Mouse (Mus musculus): ENCODE data around the gene Ndrg3. TPM values are rescaled to one million over a fixed set of nuclear protein-coding genes. Genes with fewer than 3 reads are reported as not detected.

Gene Ndrg3
- polyA plus RNA-seq, 2 experiments = 29.2 to 31.7 TPM

DNA sequence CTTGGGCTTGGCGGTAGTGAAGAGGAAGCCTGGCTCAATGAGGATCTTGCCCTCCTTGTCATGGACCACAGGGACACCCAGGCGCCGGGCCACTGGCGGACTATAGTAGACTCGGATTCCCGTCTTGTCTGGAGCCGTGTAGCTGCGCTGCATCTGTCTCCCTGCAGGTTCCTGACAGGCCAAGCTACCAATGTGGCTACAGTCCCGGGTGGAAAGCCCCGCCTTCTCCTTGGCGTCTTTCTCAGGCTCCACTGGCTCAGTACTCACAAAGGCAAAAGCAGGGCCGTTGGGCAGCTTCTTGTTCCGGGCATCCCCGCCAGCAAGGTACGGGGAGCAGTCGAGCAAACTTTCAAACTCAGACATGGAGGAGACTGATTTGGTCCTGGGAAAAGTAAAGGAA, 29.3 kb upstream of the Ndrg3 start:
- H3K9me3 ChIP-seq (ENCODE audit: control insufficient read depth, low read length) = peaks cover 6% of the 10 kb centered on the region; the same call in 1 of the 2 replicates
- ATAC-seq (ENCODE audit: insufficient read depth) (no peak), DNase-seq (ENCODE audit: low read depth in 3 of 3, low spot score in 3 of 3) (no peak)
- peaks cover 53% of the 10 kb centered on the region for H3K36me3 ChIP-seq (replicated peaks; ENCODE audit: control insufficient read depth, insufficient read depth, low read depth)
- H3K4me2 ChIP-seq (ENCODE audit: low read depth) = no peak overlapping the region
- H3K4me3 ChIP-seq (ENCODE audit: insufficient read depth in 1 of 2, low read depth in 2 of 2, low read length in 2 of 2) = no peak overlapping the region
- no peak overlapping the region for H3K27ac ChIP-seq
- WGBS (ENCODE audit: insufficient replicate concordance) = 85% methylated on average over 16 of the region's 16 CpGs
- H3K27me3 ChIP-seq (ENCODE audit: control insufficient read depth, insufficient read depth, low read length) = no peaks in the 10 kb centered on the region
- H3K9ac ChIP-seq (replicated peaks) = no peak overlapping the region
- peaks cover 0 to under 1% of the 10 kb centered on the region in 2 experiments; a peak in 1 of 4 replicates for H3K4me1 ChIP-seq (replicated peaks; ENCODE audit: control insufficient read depth in 2 of 2, insufficient read depth in 2 of 2, low read length in 1 of 2)
- TF ChIP-seq EP300 (IDR thresholded peaks at IDR 0.05; ENCODE audit: low read depth) = no peak
- TF ChIP-seq CTCF (IDR thresholded peaks at IDR 0.05; ENCODE audit: low read depth) = no peak

DNA sequence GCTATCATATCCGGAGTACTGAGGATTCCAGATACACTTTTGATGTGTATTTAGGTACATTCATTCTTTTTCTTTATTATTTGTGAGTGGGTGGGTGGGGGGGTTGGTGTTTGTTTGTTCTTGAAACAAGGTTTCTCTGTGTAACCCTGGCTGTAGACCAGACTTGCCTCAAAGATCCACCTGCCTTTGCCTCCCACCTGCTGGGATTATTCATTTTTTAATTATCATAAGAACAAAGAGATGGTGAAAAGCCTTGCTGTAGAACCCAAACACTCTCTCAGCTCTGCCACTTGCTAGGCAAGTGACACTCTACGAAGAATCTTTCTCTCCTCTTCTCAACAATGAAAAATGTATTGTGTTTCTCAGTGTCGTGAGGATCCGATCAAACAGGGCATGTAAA, 27.4 kb upstream of the Ndrg3 start:
- Histone ChIP-seq H3K36me3 (replicated peaks; ENCODE audit: control insufficient read depth, insufficient read depth, low read depth) (peaks cover 41% of the 10 kb centered on the region), H3K27me3 (ENCODE audit: control insufficient read depth, insufficient read depth, low read length) (no peaks in the 10 kb centered on the region), H3K9ac (replicated peaks) (no peak overlapping the region), H3K27ac (no peak overlapping the region), H3K4me3 (ENCODE audit: insufficient read depth in 1 of 2, low read depth in 2 of 2, low read length in 2 of 2) (no peak overlapping the region), H3K4me2 (ENCODE audit: low read depth) (no peak overlapping the region), H3K9me3 (ENCODE audit: control insufficient read depth, low read length) (no peaks in the 10 kb centered on the region), H3K4me1 (replicated peaks; ENCODE audit: control insufficient read depth in 2 of 2, insufficient read depth in 2 of 2, low read length in 1 of 2) (peaks cover 2 to 3% of the 10 kb centered on the region in 2 experiments; a peak in 2 of 4 replicates)
- 84% methylated on average over 4 of the region's 4 CpGs for WGBS (ENCODE audit: insufficient replicate concordance)
- no peak for DNase-seq (ENCODE audit: low read depth in 3 of 3, low spot score in 3 of 3)
- TF ChIP-seq EP300 (IDR thresholded peaks at IDR 0.05; ENCODE audit: low read depth) (no peak), CTCF (IDR thresholded peaks at IDR 0.05; ENCODE audit: low read depth) (no peak)
- no peak for ATAC-seq (ENCODE audit: insufficient read depth)

DNA sequence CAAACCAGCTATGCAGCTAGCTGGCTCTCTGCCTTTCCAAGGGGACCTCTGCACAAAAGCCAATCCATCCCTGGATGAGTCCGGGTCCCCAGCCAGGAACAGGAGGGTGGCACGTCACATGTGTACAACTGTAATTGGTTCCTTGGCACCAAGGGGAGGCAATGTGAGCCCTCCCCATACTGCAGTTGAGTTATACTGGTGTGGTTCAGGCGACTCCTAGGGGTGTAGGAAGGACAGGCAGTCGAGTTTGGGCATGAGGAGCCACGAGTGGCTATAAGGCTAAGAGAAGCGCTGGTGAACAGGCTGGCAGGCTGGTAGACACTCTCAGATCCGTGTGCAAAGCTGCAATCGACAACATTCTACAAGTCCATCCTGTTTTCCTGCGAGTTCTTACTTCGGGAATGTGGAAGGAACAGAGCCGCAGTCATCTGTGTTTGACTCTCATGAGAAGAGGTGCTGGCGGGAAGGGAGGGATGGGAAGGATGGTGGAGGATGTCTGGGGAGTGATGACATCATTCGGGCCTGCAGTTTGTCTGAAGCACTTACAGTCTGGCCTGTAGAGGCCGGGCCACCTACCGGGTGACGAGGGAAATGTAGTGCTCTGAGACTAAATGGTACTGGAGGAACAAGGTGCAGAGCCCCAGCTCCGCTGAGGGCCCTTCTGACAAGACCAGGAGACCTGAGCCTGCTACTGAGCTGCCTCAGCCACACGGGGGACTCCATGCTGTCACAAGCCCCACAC, 24.8 kb upstream of the Ndrg3 start:
- TF ChIP-seq EP300 (IDR thresholded peaks at IDR 0.05; ENCODE audit: low read depth) = no peak
- TF ChIP-seq CTCF (IDR thresholded peaks at IDR 0.05; ENCODE audit: low read depth) = peak; percentile 43
- H3K27me3 ChIP-seq (ENCODE audit: control insufficient read depth, insufficient read depth, low read length) = no peaks in the 10 kb centered on the region
- peaks cover 2 to 6% of the 10 kb centered on the region in 2 experiments; a peak in 2 of 4 replicates for H3K4me1 ChIP-seq (replicated peaks; ENCODE audit: control insufficient read depth in 2 of 2, insufficient read depth in 2 of 2, low read length in 1 of 2)
- no peak overlapping the region for H3K4me2 ChIP-seq (ENCODE audit: low read depth)
- DNase-seq (ENCODE audit: low read depth in 3 of 3, low spot score in 3 of 3) (no peak), ATAC-seq (ENCODE audit: insufficient read depth) (0 out of 2 replicates have a peak, but pooled peaks have one; percentile 5)
- no peak overlapping the region for H3K27ac ChIP-seq
- peaks cover 22% of the 10 kb centered on the region for H3K36me3 ChIP-seq (replicated peaks; ENCODE audit: control insufficient read depth, insufficient read depth, low read depth)
- H3K9ac ChIP-seq (replicated peaks) = no peak overlapping the region
- WGBS (ENCODE audit: insufficient replicate concordance) = 71% methylated on average over 18 of the region's 18 CpGs
- no peak overlapping the region for H3K4me3 ChIP-seq (ENCODE audit: insufficient read depth in 1 of 2, low read depth in 2 of 2, low read length in 2 of 2)
- H3K9me3 ChIP-seq (ENCODE audit: control insufficient read depth, low read length) = no peaks in the 10 kb centered on the region

DNA sequence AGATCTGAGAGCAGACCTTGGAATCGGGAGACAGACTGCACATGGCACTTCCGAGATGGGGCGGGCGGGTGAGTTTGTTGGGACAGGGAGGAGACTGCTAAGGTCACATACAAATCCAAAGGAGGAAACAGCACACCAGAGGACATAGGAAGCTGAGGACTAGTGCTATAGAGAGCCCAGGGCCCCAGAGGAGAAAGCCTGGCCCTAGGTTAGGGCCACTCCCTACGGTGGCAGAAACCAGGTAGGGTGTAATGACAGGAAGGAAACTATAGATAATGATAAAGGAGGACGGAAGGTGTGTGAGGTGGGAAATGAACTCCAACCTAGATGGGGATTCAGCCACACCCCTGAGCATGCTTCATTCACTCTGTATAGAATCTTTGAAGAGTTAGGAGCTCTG, 20.5 kb upstream of the Ndrg3 start:
- Histone ChIP-seq H3K4me1 (replicated peaks; ENCODE audit: control insufficient read depth in 2 of 2, insufficient read depth in 2 of 2, low read length in 1 of 2) (peaks cover 14 to 22% of the 10 kb centered on the region in 2 experiments), H3K27me3 (ENCODE audit: control insufficient read depth, insufficient read depth, low read length) (no peaks in the 10 kb centered on the region), H3K9me3 (ENCODE audit: control insufficient read depth, low read length) (no peaks in the 10 kb centered on the region), H3K9ac (replicated peaks) (no peak overlapping the region), H3K27ac (no peak overlapping the region), H3K4me2 (ENCODE audit: low read depth) (no peak overlapping the region), H3K36me3 (replicated peaks; ENCODE audit: control insufficient read depth, insufficient read depth, low read depth) (no peaks in the 10 kb centered on the region), H3K4me3 (ENCODE audit: insufficient read depth in 1 of 2, low read depth in 2 of 2, low read length in 2 of 2) (no peak overlapping the region)
- ATAC-seq (ENCODE audit: insufficient read depth) (no peak), DNase-seq (ENCODE audit: low read depth in 3 of 3, low spot score in 3 of 3) (no peak)
- TF ChIP-seq CTCF (IDR thresholded peaks at IDR 0.05; ENCODE audit: low read depth) (no peak), EP300 (IDR thresholded peaks at IDR 0.05; ENCODE audit: low read depth) (no peak)
- WGBS (ENCODE audit: insufficient replicate concordance) = 41% methylated on average over 6 of the region's 6 CpGs

DNA sequence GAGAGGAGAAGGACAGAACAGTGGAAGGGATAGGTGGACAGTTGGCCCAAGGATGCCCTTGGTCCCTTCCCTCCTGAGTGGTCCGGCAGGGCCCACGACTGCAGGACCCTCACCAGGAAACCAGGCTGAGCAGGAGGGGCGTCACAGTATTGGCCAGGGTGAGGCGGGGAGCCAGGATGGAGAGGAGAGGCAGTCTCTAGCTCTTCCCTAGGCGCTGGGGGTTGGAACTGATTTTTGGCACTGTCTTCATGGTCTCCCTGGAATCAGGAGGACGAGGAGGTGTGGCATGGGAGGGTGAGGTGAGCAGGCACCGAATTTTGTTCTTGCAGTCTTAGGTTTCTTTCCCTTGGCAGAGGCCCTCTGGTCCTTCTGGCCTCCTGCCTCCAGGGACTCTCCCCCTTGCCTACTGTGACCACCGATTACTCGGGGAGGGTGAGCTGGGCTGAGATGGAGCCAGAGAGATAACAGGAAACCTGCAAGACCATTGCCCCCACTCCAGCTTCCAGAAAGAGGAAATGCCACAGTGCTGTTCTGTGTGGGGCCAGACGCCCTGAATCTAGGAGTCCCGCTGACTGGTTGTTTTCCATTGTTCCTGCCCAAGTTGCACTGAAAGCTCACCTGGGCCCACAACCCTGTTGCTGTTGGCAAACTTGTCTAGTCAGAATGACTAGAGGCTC, 18.9 kb upstream of the Ndrg3 start:
- ATAC-seq (ENCODE audit: insufficient read depth) (no peak), DNase-seq (ENCODE audit: low read depth in 3 of 3, low spot score in 3 of 3) (no peak)
- Histone ChIP-seq H3K9me3 (ENCODE audit: control insufficient read depth, low read length) (no peaks in the 10 kb centered on the region), H3K4me3 (ENCODE audit: insufficient read depth in 1 of 2, low read depth in 2 of 2, low read length in 2 of 2) (no peak overlapping the region), H3K36me3 (replicated peaks; ENCODE audit: control insufficient read depth, insufficient read depth, low read depth) (no peaks in the 10 kb centered on the region; the same call in 1 of the 2 replicates), H3K27ac (no peak overlapping the region), H3K4me1 (replicated peaks; ENCODE audit: control insufficient read depth in 2 of 2, insufficient read depth in 2 of 2, low read length in 1 of 2) (peaks cover 18 to 30% of the 10 kb centered on the region in 2 experiments), H3K4me2 (ENCODE audit: low read depth) (no peak overlapping the region), H3K27me3 (ENCODE audit: control insufficient read depth, insufficient read depth, low read length) (no peaks in the 10 kb centered on the region), H3K9ac (replicated peaks) (no peak overlapping the region)
- 19% methylated on average over 11 of the region's 11 CpGs for WGBS (ENCODE audit: insufficient replicate concordance)
- TF ChIP-seq CTCF (IDR thresholded peaks at IDR 0.05; ENCODE audit: low read depth) = no peak
- TF ChIP-seq EP300 (IDR thresholded peaks at IDR 0.05; ENCODE audit: low read depth) = no peak
